Mouse (Mus musculus) urinary bladder, adult 2 months (tissue): Measurements from ENCODE around the gene Tjap1. TPM values are rescaled to one million over a fixed set of nuclear protein-coding genes. Genes with fewer than 3 reads are reported as not detected.
A peak's percentile ranks its signal among the peaks of the same experiment; 100 is the strongest.

ENCODE experiments used
- DNase-seq: peaks from one replicate; pipeline ENCODE4 v3.0.0; 2022; ENCODE audit warnings: low spot score
- polyA plus RNA-seq: library from polyadenylated mRNA; depleted of rRNA; stranded (reverse); fragments of >200 nt; gene quantifications from 2 replicates; pipeline ENCODE4 v1.2.3, GENCODE M21; 2012

The Tjap1 gene
- polyA plus RNA-seq, 1 experiment: 41.0 TPM

DNA sequence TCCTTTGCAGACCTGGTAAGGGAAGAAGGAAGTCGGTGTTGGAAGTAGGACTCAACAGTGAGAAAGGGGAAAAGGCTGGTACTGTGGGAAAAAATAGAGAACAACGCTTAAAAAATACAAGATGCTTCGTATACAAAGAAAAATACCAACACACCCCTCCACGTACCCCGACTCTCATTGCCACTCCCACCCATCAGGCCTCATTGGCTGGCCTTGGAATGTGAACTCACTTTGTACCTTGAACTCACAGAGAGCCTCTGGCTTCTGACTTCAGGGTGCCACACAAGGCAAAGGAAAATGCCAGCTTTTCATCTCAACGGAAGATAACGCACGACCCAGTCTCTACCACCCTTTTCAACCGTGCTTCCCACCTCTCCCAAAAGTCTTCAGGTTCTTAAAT lies 314 bp upstream of the Tjap1 start:
- DNase-seq: no peak

DNA sequence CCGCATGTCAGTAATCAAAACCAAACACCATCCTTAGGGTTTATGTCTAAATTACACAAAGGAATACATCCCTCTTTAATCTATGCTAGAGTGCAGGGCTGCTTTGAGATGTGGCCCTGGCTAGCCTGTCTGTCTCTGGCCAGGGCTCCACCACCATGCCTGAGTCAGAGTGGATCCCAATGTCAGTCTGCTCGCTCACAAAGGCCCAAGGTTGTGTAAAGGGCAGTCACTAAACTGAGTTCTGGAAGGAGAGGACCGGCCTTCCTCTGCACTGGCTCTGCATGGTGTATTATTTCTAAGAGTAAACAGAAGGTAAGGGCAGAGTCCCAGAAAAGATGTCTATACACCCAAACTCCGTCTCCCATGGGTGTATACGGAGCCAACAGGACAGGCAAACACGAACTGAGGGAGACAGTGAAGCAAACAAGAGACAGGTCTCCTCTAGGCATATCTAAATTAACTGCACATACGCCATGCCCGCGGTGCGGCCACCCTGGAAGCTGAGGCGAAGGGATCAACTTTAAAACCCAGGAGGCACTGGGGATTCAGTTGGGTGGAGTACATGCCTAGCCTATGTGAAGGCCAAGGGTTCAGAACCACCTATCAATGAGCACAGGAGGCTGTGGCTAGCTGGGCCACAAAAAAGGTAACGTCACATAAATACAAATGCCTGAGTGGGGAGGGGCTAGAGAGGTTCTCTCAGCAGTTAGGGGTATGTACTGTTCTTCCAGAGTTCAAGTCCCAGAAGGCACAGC lies 4.6 kb downstream of the Tjap1 start:
- DNase-seq: no peak

DNA sequence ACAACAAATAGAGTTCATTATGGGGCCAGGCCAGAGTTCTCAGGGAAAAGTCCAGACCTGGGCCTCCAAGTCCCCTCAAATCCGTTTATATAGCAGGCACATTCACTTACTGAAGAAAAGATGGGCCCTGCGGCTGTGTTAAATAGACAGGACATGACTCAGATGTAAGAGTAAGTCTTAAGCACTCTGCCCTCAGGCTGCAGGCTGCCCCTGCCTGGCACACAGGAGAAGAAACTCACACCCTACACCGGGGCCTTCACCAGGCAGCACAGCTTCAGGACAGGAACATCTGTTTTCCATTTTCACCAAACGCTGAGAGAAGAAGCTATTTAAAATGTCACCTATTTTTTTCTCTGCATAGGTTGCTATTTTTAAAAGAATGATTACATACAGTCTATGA lies 5.2 kb downstream of the Tjap1 start:
- peak; percentile 18 for DNase-seq

DNA sequence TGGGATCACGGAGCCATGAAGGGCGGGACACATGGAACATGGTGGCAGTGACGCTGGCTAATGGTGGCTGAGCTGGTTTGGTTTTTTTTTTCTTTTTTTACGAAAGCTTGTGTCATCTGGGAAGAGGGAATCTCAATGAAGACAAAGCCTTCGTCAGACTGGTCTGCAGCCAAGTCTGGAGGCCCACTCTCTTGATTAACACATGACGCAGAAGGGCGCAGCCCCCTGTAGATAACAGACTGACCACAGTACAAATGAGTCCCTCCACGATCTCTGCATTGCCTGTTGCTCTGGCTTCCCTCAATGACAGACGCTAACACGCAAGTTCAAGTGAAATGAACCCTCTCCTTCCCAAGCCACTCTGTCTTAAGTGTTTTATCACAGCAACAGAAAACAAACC lies 7.3 kb downstream of the Tjap1 start:
- DNase-seq: no peak

DNA sequence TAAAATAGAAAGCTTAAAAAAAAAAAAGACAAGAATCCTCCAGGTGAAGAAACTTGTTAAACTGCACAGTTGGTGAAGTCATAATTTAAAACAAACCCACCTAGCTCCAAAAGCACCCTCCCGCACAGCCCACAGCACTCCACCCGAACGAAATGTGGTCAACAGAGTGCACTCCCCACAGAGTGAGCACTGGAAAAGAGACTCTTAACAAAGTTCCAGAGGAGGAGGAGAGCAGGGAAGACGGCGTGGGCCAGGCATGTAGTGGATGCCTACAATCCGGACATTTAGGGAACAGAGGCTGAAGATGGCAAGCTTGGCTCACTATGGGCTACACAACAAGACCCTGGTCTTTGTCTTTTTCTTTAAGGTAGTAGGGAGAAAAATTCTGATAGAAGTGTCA lies 7.8 kb downstream of the Tjap1 start:
- no peak for DNase-seq

DNA sequence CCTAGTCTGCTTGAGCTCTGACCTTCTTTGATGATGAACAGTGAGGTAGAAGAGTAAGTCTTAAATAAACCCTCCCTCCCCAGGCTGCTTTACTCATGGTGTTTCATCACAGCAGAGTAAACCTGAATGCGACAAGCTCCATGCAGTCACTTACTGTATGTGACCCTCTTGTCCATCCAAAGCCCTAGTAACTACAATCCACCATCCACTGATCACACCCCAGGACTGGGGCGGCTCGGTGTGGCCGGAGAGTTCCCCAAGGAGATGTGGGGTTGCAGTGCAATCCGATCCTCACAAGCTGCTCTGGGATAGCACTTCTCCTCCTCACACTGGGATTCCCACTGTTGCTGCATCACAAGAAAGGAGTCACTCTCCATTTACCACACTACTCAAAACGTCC lies 8.4 kb downstream of the Tjap1 start:
- no peak for DNase-seq

DNA sequence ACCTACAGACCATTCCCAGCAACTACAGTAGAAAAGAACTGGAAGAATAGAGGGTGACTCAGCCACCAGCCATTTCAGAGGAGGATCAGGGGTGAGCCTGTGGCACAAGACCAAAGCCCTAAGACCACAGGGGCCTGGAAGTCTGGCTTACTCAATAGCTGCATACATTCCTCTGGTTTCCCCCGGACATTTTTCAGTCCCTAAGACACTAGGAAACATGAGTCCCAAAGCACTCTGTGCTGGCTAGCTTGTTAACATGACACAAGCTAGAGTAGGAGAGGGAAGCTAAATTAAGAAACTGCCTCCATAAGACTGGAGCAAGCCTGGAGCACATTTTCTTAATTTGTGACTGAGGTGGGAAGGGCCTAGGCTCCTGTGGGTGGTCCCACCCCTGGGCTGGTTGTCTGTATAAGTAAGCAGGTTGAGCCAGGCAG lies 9.0 kb downstream of the Tjap1 start:
- no peak for DNase-seq

DNA sequence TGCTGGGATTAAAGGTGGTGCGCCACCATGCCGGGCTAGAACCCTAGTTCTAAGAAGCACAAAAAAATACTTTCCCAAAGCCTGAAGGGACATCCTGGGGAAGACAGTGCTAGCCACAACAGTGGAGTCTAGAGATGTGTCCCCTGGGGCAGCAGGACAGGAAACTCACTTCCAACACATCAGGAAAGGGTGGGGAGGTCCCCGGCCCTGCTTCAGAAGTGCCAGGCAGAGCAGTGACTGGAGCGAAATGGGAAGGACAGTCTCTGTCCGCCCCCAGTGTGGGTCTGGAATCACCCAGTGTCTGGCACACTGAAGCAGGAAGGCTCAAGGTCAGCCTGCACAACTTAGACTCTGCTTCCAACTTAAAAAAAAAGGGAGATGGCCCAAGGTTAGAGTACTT lies 10.2 kb downstream of the Tjap1 start:
- no peak for DNase-seq

DNA sequence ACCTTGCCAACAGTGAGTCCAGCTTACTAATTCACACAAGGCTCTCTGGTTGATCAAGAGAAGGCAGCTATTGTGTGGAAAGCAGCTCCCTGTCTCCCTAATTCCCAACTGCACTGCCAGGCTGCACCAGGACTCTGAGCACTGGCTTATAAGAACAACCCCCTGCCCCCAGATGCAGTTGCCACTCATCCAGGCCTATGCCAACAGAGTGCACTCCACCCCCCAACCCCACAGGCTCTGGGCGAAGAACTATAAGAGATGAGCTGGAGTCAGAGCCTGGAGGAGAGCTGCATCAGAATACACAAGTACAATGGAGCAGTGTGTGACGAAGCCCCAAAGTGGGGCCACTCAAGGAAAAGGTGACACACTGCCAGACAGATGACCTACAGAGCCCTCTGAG lies 10.8 kb downstream of the Tjap1 start:
- no peak for DNase-seq

DNA sequence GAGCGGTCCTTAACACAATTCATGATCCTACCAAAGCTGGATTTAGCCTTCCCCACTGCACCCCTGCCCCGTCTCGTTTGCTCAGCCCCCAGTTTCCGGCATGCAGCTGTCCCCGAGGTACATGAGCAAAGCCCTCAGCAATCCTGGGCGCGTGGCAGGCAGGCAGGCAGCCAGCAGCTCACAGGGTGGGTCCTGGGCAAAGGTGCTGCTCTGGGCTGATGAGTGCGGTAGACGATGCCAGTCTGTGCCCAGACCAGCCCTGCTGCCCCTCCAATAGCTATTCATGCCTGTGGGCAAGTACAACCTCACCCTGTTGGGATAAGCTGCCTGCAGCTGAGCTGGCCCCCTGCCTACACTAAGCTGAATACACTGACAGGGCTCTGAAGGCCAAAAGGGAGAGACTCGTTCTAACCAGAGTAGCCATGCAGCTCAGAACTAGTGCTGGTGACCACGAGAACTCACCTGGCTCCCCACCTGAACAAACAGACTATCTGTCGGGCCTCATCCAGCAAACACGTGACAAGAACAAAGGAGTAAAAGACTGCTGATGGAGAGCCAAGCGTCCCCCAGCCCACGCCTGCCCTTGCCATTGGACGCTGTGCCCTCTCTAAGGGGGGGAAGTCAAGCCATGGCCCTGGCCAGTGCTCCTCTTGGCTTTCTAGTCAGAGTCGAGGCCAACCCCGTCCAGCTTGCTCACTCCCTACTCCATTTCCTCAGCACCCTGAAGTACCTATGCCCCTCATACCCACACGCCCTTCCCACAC lies 12.9 kb downstream of the Tjap1 start:
- peak; percentile 45 for DNase-seq

DNA sequence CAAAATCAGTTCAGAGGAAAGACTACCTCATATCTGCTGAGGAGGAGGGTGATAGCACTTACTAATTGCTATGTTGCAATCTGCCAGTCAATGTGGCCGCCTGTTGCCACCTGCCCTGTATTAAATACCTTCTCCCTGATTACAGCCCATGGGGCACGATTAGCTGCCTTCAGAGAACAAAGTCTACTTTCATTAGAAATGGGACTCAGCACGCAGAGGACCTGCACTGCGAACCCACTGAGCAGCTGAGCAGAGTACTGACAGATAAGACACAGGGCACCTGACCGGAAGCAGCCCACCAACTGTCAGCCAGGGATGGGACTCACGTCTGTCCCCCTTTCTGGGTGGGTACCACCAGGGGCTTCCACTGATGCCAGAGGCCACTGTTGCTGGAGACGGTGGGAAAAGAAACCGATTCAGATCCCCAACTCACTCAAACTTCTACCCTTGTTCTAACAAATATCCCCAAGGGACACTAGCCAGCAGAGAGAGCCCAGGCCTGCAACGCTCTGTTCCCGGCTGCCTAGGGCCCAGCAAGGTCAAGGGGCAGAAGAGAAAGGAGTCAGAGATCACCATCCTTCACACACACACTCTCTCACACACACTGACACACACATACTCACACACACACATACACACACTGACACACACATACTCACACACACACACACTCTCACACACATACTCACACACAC lies 14.7 kb downstream of the Tjap1 start:
- DNase-seq: peak; percentile 20

DNA sequence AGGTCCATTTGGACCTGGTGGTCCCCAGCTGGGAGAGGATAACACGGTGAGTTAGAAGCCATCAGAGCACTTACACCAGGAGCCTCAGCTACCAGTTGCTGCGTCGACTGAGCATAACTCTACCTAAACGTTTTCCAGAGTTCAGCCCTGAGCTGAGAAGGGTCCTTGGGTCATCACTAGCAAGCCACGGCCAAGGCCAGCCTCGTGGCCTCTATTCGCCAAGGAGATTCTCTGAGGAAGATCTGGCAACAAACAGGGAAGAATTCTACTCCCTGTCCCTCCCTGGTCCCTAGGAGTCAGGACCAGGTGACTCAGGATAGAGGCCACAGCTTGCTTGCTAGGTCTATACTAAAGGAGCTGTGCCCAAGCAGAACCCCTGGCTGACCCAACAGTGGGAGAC lies 15.3 kb downstream of the Tjap1 start:
- no peak for DNase-seq

DNA sequence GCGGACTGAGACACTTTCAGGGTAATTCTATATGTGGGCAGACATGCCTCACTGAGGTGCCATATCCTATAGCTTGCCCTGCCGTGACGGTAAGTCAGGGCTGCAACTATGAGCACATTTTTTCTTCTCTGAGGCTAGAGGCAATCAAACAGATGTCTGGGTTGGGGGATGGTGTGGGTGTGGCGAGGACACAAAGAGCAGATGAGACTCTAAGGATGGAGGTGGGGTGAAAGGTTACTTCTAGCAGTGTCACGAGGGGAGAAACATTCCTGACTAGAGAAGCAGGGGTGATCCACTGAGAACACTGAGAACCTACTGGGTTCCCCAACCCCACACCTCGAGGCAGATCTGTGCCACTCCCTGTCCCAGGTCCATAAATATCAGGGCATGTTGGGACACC lies 15.8 kb downstream of the Tjap1 start:
- DNase-seq: no peak

DNA sequence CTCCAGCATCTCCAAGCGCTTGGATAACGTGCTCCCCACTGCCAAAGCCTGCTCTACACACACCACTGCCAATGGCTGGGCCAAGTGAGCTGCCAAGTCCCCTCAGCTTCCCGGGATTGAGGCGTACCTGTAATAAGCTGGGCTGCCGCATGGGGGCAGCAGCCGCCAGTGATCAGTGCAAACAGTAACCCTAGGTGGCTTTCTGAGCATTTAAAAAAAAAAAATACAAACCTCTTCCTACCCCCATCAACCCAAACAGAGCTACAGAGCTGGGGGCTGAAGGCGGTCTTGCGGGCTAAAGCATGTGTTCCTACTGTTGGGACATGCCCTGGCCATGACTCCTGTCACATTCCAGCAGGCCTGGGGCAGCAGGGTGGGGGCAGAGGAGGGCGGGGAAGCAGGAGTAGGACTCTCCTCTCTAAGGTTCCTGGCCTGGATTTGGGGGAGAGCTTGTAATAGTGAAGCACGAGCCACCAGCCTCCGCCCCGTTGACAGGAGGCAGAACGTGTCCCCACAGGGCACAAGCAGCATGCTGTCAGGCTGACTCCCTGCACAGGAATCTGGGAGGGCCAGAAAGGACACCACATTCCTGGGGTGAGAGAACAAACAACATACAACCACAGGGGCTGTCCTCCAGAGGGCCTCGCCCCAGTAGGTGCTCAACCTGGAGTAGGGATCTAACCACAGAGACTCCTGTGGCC lies 16.8 kb downstream of the Tjap1 start:
- DNase-seq: peak; percentile 68

DNA sequence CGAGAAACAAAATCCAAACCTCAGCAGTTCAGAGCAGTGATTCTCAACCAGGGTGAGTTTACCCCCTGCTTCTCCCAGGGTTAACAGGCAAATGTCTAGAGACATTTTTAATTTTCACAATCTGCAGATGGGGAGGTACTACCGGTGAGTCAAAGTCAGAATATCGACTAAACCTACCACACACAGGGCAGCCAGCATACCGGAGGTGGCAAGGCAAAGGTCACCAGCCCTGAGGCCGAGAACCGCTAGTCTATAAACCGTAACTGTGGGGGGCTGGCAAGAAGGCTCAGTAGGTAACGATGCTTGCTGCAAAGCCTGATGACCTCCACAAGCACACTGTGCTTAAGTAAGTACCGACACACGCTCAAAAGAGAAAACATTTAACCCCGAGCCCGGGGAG lies 17.3 kb downstream of the Tjap1 start:
- DNase-seq: no peak

DNA sequence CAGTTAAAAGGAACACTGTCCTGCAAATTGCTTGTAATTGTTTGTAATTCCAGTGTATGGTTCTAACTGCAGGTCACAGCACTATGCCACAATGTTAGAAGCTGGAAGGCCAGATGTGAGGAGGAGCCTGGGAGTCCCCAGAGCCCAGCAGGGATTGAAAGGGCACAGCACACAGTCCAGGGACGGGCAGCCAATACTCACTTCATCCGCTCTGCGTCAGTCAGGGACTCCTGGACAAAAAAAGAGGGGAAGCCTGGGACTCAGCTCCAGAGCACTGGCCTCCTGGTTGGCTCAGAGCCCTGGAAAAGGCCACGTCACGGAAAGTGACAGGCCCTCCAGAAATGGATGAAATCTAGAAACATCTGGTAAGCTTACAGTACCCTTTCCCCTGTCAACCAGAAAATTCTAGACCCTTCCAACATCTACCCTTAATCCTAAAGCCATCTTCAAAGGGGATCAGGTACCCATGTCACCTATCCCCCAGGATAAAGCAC lies 20.6 kb downstream of the Tjap1 start:
- DNase-seq: no peak

DNA sequence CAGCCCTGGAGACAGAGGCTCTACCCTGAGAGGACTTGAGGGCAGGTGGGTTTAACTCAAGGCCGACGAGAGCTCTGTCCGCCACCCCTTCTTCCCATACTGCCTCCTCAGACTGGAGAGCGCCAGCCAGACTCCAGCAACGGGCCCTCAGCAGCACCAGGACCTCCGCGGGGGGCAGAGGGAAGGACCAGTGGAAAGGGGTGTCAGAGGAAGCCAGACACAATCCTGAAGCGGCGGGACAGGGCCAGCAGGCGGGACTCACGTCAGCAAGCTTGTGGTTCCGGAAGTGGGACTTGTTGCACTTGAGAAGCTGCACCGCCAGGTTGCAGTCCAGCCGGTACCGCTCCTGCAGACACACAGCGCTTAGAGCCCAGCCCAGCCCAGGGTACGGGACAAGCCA lies 23.2 kb downstream of the Tjap1 start:
- DNase-seq: no peak

DNA sequence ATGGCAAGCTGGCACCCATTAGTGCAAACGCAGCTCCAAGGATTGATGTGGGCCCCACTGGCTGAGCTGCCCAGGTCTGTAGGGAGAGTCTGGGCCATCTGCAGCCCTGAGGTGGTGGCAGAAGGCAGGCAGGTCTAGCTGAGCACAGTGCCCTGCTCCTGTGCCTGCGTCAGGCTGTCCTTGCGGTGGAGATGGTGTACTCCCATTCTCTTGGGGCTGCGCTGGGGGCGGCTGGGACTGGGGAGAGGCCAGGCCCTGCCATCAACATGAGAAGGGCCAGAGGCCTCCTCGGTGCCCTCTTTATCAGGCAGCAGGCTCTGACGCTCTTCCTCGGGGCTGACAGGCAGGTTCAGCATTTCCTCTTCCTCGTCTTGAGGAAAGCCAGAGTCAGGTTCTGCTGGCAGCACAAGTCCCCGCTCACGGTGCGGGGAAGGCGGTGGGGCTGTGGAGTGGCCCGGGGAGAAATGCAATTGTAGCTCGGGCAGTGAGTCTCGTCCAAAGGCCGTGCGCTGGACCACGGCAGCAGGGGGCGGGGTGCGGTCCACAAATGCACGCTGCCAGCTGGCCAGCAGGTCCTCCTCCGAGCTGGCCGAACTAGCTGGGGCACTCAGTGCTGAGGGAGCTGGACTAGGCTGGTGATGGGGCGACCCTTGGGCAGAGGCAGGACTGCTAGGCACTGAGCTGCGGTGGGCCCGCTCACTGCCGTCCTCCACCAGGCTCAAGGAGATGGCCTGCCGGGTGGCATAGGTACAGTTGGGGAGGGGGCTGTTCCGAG lies 24.4 kb downstream of the Tjap1 start:
- DNase-seq: no peak

DNA sequence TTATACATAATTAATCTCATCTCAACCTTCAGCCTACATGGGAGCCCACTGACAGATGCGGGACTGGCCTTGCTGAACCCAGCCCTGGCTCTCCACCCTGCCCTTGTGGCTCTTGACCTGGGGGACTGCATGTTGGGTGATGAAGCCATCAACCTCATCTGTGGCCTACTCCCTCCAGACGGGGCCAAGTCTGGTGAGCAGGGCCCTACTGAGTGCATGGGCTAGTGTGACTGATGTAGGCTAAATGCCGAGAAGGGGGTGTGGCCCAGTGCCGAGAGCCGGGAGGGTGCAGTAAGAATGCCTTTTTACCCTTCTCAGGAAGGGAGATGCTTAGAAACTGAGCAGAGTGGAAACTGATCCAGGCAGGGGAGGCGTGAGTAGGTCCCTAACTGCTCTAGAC lies 27.7 kb downstream of the Tjap1 start:
- DNase-seq: no peak

DNA sequence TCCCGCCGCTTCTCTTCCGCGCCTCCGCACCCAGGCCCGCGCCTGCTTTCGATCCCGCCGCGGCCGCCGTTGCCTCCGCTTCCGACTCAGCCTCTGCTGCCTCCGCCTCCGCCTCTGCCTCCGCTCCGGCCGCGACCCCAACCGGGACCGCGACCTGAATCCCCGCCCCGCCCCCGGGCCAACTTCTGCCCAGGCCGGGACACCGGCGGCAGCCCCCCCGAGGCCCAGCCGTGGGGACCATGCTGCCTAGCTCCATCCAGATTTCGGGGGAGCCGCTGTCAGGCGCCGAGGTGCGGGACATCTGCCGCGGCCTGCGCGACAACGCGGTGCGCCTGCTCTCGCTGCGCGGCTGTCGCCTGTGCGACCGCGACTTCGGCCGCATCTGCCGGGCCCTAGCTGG lies 28.7 kb downstream of the Tjap1 start:
- DNase-seq: no peak

DNA sequence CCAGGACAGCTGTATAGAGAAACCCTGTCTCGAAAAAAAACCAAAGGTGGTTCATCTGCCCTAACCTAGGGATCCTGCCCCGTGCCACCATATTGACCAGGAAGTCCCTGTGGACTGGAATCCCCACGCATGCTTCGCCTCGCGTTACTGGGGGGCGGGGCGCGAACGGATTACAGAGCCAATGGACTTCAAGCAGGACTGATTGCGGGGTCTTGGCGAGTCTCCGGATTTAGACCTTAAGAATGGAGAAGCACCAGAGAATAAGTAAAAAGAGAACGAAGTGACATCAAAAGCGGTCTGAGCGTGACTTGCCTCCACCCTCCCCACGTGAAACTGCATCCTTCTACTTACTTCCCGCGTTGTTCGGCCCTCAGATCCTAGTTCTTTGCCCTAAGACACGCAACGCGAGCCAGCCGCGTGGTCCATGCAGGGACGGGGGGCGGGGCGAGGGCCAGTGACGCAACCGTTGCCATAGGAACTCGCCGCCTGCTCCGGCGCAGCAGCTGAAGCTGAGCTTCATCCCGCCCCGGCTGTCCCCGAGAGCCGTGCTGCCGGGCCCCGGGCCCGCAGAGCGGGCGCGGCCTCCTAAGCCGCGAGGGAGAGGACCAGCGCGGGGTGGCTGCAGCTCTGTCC lies 29.3 kb downstream of the Tjap1 start, which contains the start of gene Lrrc73:
Lrrc73 (plus strand) TSS at position 80 of the 633 bp plus-strand sequence.
- peak; percentile 74 for DNase-seq
